Mouse (Mus musculus): Measurements from ENCODE around the gene Fras1. TPM values are rescaled to one million over a fixed set of nuclear protein-coding genes. Genes with fewer than 3 reads are reported as not detected.

Fras1 gene
- total and polyA plus RNA-seq, 3 experiments: 1.00 to 1.6 (median 1.3) TPM

DNA sequence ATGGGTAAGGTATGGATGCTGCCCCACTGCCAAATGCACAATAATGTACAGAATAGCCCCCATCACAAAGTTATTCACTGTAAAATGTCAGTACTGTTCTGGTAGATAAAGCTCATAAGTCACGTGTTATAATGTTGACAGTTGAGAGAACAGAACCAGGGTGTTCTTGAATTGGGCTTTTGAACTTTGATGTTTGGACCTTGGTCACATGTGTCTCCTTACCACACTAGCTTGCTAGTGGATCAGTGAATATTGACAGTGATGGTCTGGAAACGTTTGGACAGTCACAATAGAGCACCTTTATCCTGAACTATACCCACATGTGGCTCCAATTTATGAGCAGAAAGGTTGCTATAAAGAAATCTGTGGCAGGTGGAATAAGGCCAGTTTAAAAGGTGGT is 124.3 kb downstream of the Fras1 start:
- 52% methylated on average over 2 of the region's 2 CpGs for WGBS
- Histone ChIP-seq H3K36me3 (ENCODE audit: control insufficient read depth, insufficient read depth, low read length) (no peaks in the 10 kb centered on the region), H3K4me1 (ENCODE audit: control insufficient read depth, insufficient read depth, low read length) (no peaks in the 10 kb centered on the region), H3K27ac (no peak overlapping the region), H3K9ac (ENCODE audit: low read depth, low read length) (no peak overlapping the region), H3K79me2 (replicated peaks; ENCODE audit: control insufficient read depth, insufficient read depth, low read length) (no peaks in the 10 kb centered on the region), H3K27me3 (ENCODE audit: control insufficient read depth, insufficient read depth, low read length) (no peaks in the 10 kb centered on the region), H3K4me3 (no peak overlapping the region)
- intact Hi-C loops (cut with DNase I): no loop called here
- DNase-seq: no peak
- TF ChIP-seq POLR2A (IDR thresholded peaks at IDR 0.05; ENCODE audit: insufficient read depth, low read depth, low read length): no peak
- no peak for TF ChIP-seq CTCF (IDR thresholded peaks at IDR 0.05)
- no peak for TF ChIP-seq EP300 (IDR thresholded peaks at IDR 0.05; ENCODE audit: insufficient read depth, low read depth, low read length)

DNA sequence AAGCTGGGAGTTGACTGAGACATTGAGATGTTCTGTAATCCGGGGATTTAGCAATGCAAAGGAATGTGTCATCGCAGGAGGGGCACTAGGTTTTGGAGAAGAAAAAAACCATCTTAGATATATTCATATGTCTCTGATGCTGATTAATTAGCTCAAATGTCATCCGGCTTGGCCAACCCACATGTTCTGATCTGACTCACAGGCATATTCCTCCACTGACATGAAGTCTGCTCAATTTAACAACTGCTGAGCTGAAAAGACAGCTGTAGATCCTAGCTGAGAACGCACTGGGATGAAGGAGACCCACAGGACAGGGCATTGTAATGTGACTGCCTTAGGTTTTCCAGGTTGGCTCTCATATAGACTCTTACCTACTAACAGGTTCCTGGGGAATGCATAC is 128.0 kb downstream of the Fras1 start:
- intact Hi-C loops (cut with DNase I): no loop called here
- Histone ChIP-seq H3K79me2 (replicated peaks; ENCODE audit: control insufficient read depth, insufficient read depth, low read length) (no peaks in the 10 kb centered on the region), H3K9ac (ENCODE audit: low read depth, low read length) (no peak overlapping the region), H3K4me3 (no peak overlapping the region), H3K36me3 (ENCODE audit: control insufficient read depth, insufficient read depth, low read length) (no peaks in the 10 kb centered on the region), H3K27me3 (ENCODE audit: control insufficient read depth, insufficient read depth, low read length) (no peaks in the 10 kb centered on the region), H3K4me1 (ENCODE audit: control insufficient read depth, insufficient read depth, low read length) (no peaks in the 10 kb centered on the region), H3K27ac (no peak overlapping the region)
- TF ChIP-seq POLR2A (IDR thresholded peaks at IDR 0.05; ENCODE audit: insufficient read depth, low read depth, low read length) (no peak), CTCF (IDR thresholded peaks at IDR 0.05) (no peak), EP300 (IDR thresholded peaks at IDR 0.05; ENCODE audit: insufficient read depth, low read depth, low read length) (no peak)
- DNase-seq: no peak
- 80% methylated on average over 4 of the region's 4 CpGs for WGBS

DNA sequence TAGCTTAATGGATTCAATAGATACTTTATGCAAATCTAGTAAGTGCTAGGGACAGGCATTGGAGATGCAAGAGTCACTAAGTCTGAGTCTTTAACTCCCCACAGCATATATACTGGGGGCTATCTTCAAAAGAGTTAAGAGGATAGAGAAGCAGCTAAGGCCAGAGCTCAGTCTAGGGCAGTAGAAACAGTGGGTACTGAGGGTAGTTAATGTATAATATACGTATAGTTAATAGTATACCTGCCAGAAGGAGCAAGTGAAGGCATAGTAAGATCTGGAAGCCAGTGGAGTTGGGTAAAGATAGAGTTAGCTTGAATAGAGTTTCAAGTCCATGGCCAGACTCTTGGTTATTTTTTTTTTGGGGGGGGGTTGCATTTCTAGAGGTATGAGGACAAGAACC is 128.6 kb downstream of the Fras1 start:
- TF ChIP-seq CTCF (IDR thresholded peaks at IDR 0.05) (no peak), EP300 (IDR thresholded peaks at IDR 0.05; ENCODE audit: insufficient read depth, low read depth, low read length) (no peak), POLR2A (IDR thresholded peaks at IDR 0.05; ENCODE audit: insufficient read depth, low read depth, low read length) (no peak)
- no peak overlapping the region for H3K9ac ChIP-seq (ENCODE audit: low read depth, low read length)
- 63% methylated on average over 1 of the region's 1 CpGs for WGBS
- H3K36me3 ChIP-seq (ENCODE audit: control insufficient read depth, insufficient read depth, low read length): no peaks in the 10 kb centered on the region
- no peaks in the 10 kb centered on the region for H3K79me2 ChIP-seq (replicated peaks; ENCODE audit: control insufficient read depth, insufficient read depth, low read length)
- H3K27me3 ChIP-seq (ENCODE audit: control insufficient read depth, insufficient read depth, low read length): no peaks in the 10 kb centered on the region
- no peak overlapping the region for H3K27ac ChIP-seq
- no peak overlapping the region for H3K4me3 ChIP-seq
- intact Hi-C loops (cut with DNase I): no loop called here
- DNase-seq: no peak
- H3K4me1 ChIP-seq (ENCODE audit: control insufficient read depth, insufficient read depth, low read length): no peaks in the 10 kb centered on the region

DNA sequence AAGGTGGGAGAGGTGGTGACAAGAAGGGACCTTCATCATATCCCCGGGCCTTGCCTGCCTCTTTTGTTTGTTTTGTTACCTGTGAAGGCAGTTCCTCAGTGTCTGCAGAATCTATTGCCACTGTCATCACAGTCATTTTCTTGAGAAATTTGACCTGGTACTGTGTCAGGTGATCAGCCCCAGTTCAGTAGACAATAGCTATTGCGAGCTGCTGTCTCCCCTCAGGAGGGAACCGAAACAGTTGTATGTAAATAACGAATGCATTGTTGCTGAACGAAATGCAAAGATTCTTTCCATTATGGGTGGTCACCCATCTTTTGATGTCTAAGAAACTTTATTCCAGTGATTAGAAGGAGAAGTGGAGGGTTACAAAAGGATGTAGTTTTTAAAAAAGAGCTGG is 137.2 kb downstream of the Fras1 start:
- H3K4me1 ChIP-seq (ENCODE audit: control insufficient read depth, insufficient read depth, low read length): no peaks in the 10 kb centered on the region
- H3K36me3 ChIP-seq (ENCODE audit: control insufficient read depth, insufficient read depth, low read length): no peaks in the 10 kb centered on the region
- DNase-seq: no peak
- no peaks in the 10 kb centered on the region for H3K27me3 ChIP-seq (ENCODE audit: control insufficient read depth, insufficient read depth, low read length)
- H3K79me2 ChIP-seq (replicated peaks; ENCODE audit: control insufficient read depth, insufficient read depth, low read length): no peaks in the 10 kb centered on the region
- no peak overlapping the region for H3K4me3 ChIP-seq
- intact Hi-C loops (cut with DNase I): no loop called here
- TF ChIP-seq CTCF (IDR thresholded peaks at IDR 0.05): no peak
- TF ChIP-seq POLR2A (IDR thresholded peaks at IDR 0.05; ENCODE audit: insufficient read depth, low read depth, low read length): no peak
- TF ChIP-seq EP300 (IDR thresholded peaks at IDR 0.05; ENCODE audit: insufficient read depth, low read depth, low read length): no peak
- H3K9ac ChIP-seq (ENCODE audit: low read depth, low read length): no peak overlapping the region
- no peak overlapping the region for H3K27ac ChIP-seq
- WGBS: 82% methylated on average over 5 of the region's 5 CpGs

DNA sequence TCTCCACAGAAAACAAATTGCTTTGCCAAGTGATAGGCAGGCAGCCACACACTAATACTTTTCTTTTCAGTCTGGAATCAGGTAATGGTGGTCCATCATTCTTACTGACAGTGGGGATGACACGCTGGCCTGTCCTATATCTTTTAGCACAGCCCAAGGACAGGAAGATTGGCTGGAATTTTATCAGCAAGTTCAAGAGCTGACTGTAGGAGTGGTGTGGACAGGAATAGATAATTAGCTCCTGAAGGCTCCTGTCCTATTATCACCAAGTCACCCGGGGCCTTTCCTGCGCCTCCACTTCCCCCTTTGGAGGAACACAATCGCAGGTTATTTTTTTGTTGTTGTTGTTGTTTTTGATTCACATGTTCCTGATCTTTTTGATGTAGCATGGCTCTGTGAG is 139.6 kb downstream of the Fras1 start:
- Histone ChIP-seq H3K27me3 (ENCODE audit: control insufficient read depth, insufficient read depth, low read length) (no peaks in the 10 kb centered on the region), H3K79me2 (replicated peaks; ENCODE audit: control insufficient read depth, insufficient read depth, low read length) (no peaks in the 10 kb centered on the region), H3K9ac (ENCODE audit: low read depth, low read length) (no peak overlapping the region), H3K27ac (no peak overlapping the region), H3K4me3 (no peak overlapping the region), H3K4me1 (ENCODE audit: control insufficient read depth, insufficient read depth, low read length) (no peaks in the 10 kb centered on the region), H3K36me3 (ENCODE audit: control insufficient read depth, insufficient read depth, low read length) (no peaks in the 10 kb centered on the region)
- 17% methylated on average over 4 of the region's 4 CpGs for WGBS
- intact Hi-C loops (cut with DNase I): no loop called here
- TF ChIP-seq CTCF (IDR thresholded peaks at IDR 0.05) (no peak), EP300 (IDR thresholded peaks at IDR 0.05; ENCODE audit: insufficient read depth, low read depth, low read length) (no peak), POLR2A (IDR thresholded peaks at IDR 0.05; ENCODE audit: insufficient read depth, low read depth, low read length) (no peak)
- DNase-seq: no peak

DNA sequence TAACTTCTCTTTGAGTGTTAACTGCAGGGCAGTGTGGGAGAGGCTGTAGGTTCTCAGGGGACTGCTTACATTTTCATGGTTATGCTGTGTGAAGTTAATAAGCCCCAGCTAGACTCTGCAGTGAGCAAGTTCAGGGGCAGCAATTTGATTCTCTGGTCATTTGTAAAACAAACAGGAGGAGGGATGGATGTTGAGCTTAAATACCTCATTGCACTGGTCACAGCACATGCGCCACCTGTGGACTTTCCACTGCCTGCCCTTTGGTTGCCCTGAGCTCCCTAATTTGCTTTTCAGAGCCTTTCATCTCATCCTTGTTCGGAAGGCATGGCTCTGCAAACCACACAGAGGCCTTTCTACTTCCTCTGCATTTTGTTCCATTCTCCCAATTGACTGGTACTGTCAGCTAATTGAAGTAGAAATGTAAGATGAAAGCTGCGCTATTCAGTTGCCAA is 142.1 kb downstream of the Fras1 start:
- Histone ChIP-seq H3K9ac (ENCODE audit: low read depth, low read length) (no peak overlapping the region), H3K4me1 (ENCODE audit: control insufficient read depth, insufficient read depth, low read length) (no peaks in the 10 kb centered on the region), H3K36me3 (ENCODE audit: control insufficient read depth, insufficient read depth, low read length) (no peaks in the 10 kb centered on the region), H3K79me2 (replicated peaks; ENCODE audit: control insufficient read depth, insufficient read depth, low read length) (no peaks in the 10 kb centered on the region), H3K27me3 (ENCODE audit: control insufficient read depth, insufficient read depth, low read length) (no peaks in the 10 kb centered on the region), H3K27ac (no peak overlapping the region), H3K4me3 (no peak overlapping the region)
- intact Hi-C loops (cut with DNase I): no loop called here
- DNase-seq: no peak
- no peak for TF ChIP-seq EP300 (IDR thresholded peaks at IDR 0.05; ENCODE audit: insufficient read depth, low read depth, low read length)
- TF ChIP-seq POLR2A (IDR thresholded peaks at IDR 0.05; ENCODE audit: insufficient read depth, low read depth, low read length): no peak
- TF ChIP-seq CTCF (IDR thresholded peaks at IDR 0.05): no peak
- 83% methylated on average over 3 of the region's 3 CpGs for WGBS

Measured in heart, adult 2 months (tissue).